Mouse (Mus musculus): Measurements from ENCODE around the gene Iqce. TPM values are rescaled to one million over a fixed set of nuclear protein-coding genes. Genes with fewer than 3 reads are reported as not detected.

Gene Iqce
- 7.9 and 9.8 TPM in 2 replicates for total RNA-seq (2017)

DNA sequence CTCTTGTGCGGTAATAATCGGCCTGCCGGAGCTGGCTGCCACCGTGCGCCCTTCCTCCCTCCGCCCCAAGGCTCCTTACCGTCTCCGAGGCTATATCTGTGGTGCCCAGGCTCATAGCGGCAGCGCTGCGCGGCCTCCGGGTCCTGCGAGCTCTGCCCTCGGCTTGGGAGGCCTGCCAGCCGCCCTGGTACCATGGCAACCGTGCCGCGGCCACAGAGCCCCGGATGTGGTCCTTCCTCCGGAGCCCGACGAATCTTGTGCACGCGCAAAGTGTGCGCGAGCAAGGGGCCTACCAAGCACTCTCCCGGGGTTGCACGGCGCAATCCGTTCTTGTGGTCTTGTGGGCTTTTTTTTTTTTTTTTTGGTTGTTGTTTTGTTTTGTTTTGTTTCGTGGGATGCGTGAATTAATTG is at the start of gene Iqce:
Gene Iqce (minus strand): TSS at position 276 of the 411 bp plus-strand sequence.
- peak; percentile 53 for ATAC-seq (replicated peaks; ENCODE audit: low read depth, poor library complexity, severe bottlenecking)

DNA sequence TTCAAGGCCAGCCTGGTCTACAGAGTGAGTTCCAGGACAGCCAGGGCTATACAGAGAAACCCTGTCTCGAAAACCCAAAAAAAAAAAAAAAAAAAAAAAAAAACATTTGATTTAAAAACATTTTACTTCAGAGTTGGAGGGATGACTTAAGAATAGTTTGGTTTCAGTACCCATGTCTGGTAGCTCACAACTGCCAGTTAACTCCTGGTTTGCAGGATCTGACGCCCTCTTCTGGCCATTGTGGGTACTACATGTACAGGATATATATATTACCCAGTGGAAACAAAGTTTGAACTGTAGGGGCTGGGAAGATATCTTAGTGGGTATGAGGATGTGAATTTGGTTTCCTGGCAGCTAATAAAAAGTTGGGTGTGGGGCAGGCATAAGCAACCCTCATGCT is 48.7 kb upstream of the Iqce start:
- no peak for ATAC-seq (replicated peaks; ENCODE audit: low read depth, poor library complexity, severe bottlenecking)

DNA sequence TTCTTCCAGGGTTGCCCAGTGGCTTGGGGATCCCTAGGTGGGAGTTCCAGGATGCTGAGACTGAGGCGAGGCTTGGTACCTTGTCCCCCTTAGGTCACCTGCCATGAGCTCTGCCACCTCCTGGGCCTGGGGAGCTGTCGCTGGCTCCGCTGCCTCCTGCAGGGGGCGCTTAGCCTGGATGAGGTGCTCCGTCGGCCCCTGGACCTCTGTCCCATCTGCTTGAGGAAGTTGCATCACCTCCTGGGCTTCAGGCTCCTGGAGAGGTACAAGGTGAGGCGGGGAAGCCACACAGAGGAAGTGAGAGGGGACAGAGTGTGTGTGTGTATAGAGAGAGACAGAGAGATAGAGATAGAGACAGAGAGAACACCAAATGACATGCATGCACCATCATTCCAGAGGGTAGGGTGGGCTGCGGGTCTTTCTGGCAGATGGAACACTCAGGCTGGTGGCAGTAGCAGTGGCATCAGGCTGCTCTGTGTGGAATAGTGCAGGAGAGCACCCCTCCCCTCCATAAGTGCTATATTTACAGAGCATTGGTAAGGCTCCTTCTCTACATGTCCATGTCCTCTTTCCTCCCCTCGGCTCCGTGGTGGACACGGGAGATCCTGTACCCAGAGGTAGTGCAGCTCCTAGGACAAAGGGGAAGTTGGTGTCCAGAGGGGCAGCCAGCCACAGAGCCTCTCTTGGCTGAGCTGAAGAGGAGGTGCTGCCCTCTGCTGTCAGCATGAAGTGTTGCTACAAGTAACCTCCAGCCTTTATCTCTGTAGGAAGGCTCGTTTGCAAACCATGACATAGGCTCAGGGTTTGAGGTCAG is 47.1 kb upstream of the Iqce start:
- peak; percentile 85 for ATAC-seq (replicated peaks; ENCODE audit: low read depth, poor library complexity, severe bottlenecking)

- peak; percentile 45 for ATAC-seq (replicated peaks; ENCODE audit: low read depth, poor library complexity, severe bottlenecking)
Observed at GRCm38 (mm10) chr5:140748425-140748824, 46.2 kb upstream of the Iqce start.

DNA sequence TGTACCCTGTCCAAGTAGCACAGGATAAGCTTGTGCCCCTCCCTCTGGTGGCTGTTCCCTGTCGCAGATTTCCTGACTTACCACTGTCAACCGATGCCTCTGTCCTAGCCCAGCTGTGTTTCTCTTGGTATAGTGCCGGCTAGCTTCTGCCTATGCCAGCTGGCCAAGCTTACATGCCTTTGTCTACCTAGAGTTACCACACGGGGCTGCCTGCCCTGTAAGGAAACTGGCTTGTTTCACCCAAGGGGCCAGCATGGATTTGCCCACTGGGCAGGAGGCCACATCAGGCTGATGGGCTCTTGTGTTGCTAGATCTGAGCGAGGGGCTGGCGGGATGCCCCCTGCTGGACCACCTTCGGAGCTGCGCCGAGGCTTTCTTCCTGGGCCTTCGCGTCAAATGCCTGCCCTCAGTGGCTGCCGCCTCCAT is 41.5 kb upstream of the Iqce start:
- peak; percentile 21; the same call in 1 of the 2 replicates for ATAC-seq (replicated peaks; ENCODE audit: low read depth, poor library complexity, severe bottlenecking)

- 0 out of 2 replicates have a peak, but pooled peaks have one; percentile 37 for ATAC-seq (replicated peaks; ENCODE audit: low read depth, poor library complexity, severe bottlenecking)
Observed at GRCm38 (mm10) chr5:140741877-140742276, 39.7 kb upstream of the Iqce start.

- ATAC-seq (replicated peaks; ENCODE audit: low read depth, poor library complexity, severe bottlenecking): no peak
Observed at GRCm38 (mm10) chr5:140741040-140741439, 38.9 kb upstream of the Iqce start.

DNA sequence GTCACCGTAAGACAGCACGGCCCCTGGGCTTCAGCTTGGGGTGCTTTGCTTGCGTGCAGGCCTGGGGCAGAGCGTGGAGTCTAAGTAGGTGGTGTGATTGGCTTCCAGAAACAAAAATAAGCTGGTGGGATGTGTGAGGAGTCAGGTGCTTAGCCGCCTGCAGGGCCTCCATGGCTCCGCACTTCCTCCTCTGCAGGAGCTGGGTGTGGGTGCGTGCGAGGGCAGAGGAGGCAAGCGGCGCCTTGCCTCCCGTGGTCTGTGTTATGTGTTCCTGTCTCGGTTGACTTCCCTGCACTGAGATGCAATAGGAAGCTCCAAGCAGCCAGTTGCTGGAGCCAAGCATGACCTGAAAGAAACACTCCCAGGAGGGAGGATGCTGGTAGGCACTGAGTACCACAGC is 37.6 kb upstream of the Iqce start:
- peak; percentile 20; the same call in 1 of the 2 replicates for ATAC-seq (replicated peaks; ENCODE audit: low read depth, poor library complexity, severe bottlenecking)

- no peak for ATAC-seq (replicated peaks; ENCODE audit: low read depth, poor library complexity, severe bottlenecking)
Observed at GRCm38 (mm10) chr5:140736166-140736565, 34.0 kb upstream of the Iqce start.

- ATAC-seq (replicated peaks; ENCODE audit: low read depth, poor library complexity, severe bottlenecking): peak; percentile 35
Observed at GRCm38 (mm10) chr5:140735297-140735696, 33.1 kb upstream of the Iqce start.

GRCm38 (mm10) chr5:140733336-140733735 is 31.2 kb upstream of the Iqce start:
- peak; percentile 56 for ATAC-seq (replicated peaks; ENCODE audit: low read depth, poor library complexity, severe bottlenecking)

DNA sequence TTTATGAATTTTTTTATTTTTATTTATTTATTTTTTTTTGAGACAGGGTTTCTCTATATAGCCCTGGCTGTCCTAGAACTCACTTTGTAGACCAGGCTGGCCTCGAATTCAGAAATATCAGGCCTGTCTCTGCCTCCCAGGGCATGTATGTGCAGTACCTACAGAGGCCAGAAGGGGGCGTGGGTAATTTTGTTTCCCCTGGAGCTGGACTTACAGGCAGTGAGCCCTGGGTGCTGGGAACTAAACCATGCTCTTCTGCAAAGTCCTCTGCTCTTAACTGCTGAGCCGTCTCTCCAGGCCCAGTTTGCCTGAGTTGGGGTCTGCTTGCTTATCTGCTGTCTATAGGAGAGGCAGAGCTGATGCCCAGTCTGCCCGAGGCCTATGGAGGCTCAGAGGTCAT is 30.0 kb upstream of the Iqce start:
- no peak for ATAC-seq (replicated peaks; ENCODE audit: low read depth, poor library complexity, severe bottlenecking)

GRCm38 (mm10) chr5:140731040-140731797 is 29.0 kb upstream of the Iqce start:
- peak; percentile 74 for ATAC-seq (replicated peaks; ENCODE audit: low read depth, poor library complexity, severe bottlenecking)

GRCm38 (mm10) chr5:140726946-140727740 is 25.0 kb upstream of the Iqce start:
- ATAC-seq (replicated peaks; ENCODE audit: low read depth, poor library complexity, severe bottlenecking): no peak

- no peak for ATAC-seq (replicated peaks; ENCODE audit: low read depth, poor library complexity, severe bottlenecking)
Observed at GRCm38 (mm10) chr5:140726062-140726839, 24.1 kb upstream of the Iqce start.

DNA sequence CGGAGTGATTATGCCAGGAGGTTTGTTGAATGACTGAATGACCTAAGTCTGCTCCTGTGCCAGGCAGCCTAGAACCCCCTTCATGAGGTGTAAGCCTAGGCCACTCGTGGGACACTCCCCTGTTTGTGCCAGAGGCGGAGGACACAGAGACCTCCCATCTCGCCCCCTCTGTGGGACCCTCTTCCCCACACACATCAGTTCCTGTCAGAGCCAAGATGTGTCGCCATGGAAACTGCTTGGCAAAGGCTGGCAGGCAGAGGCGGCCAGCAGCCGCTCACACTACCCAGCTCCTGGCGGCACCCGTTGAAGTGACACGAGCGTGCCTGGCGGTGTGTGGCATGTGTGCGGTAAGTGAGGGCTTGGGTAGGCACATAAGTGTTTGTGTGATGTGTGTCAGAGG is 21.6 kb upstream of the Iqce start, which contains the start of gene Amz1:
Gene Amz1 (plus strand): TSS at position 306 of the 400 bp plus-strand sequence.
- ATAC-seq (replicated peaks; ENCODE audit: low read depth, poor library complexity, severe bottlenecking): no peak

DNA sequence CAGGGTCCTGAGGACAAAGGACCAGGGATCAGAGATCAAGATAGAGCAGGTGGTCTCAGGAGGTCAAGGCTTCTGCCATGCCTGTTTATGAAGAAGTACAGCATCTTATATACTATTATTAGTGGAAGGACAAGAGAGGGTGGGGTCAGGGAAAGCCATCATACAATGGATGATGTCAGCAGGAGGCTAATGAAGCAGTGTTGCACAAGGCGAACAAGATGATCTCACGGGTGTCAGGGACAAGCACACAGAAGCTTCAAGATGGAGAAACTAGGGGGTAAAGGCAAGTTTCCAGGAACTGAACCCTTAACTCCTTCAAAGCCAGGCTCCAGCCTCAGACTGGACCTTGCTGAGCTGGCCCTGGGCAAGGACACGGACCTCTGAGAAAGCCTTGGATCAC is 19.9 kb upstream of the Iqce start:
- no peak for ATAC-seq (replicated peaks; ENCODE audit: low read depth, poor library complexity, severe bottlenecking)

GRCm38 (mm10) chr5:140720773-140721172 is 18.6 kb upstream of the Iqce start:
- ATAC-seq (replicated peaks; ENCODE audit: low read depth, poor library complexity, severe bottlenecking): 0 out of 2 replicates have a peak, but pooled peaks have one; percentile 6

DNA sequence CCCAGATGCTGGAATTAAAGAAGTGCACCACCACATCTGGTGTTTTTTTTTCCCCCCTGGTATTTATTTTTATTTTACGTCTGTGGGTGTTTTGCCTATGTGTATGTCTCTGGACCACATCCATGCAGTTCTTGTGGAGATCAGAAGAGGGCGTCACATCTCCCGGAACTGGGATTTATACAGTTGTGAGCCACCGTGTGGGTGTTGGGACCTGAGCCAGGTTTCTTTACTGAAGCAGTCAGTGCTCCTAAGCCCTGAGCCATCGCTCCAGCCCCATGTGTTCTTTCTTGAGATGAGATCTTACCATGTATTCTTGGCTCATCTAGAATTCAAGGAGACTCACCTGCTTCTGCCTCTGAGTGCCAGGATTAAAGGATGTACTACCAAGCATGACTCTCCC is 8.9 kb upstream of the Iqce start:
- ATAC-seq (replicated peaks; ENCODE audit: low read depth, poor library complexity, severe bottlenecking): no peak
